Mouse (Mus musculus): ENCODE measurements around the gene Poc1a. TPM values are rescaled to one million over a fixed set of nuclear protein-coding genes. Genes with fewer than 3 reads are reported as not detected.

The Poc1a gene
- total and polyA plus RNA-seq, 2 experiments from 2014 or later: 9.8 to 10.8 TPM

GRCm38 (mm10) chr9:106339173-106339558 lies 58.3 kb downstream of the Poc1a start:
- ATAC-seq: 0 out of 2 replicates have a peak, but pooled peaks have one; percentile 41
- WGBS: 50% methylated on average over 6 of the region's 6 CpGs
- H3K9ac ChIP-seq (replicated peaks; ENCODE audit: low read length): no peak overlapping the region

GRCm38 (mm10) chr9:106339730-106340129 lies 58.9 kb downstream of the Poc1a start:
- TF ChIP-seq CTCF (IDR thresholded peaks at IDR 0.05; ENCODE audit: low read depth): no peak
- Histone ChIP-seq H3K36me3 (ENCODE audit: insufficient read depth, low read length) (no peaks in the 10 kb centered on the region), H3K4me2 (ENCODE audit: low read depth, low read length) (no peak overlapping the region), H3K27ac (no peak overlapping the region), H3K27me3 (ENCODE audit: insufficient read depth, low read length) (no peaks in the 10 kb centered on the region), H3K9me3 (ENCODE audit: low read length) (no peaks in the 10 kb centered on the region), H3K4me1 (ENCODE audit: insufficient read depth, low read length) (peaks cover 13% of the 10 kb centered on the region), H3K9ac (replicated peaks; ENCODE audit: low read length) (no peak overlapping the region), H3K4me3 (ENCODE audit: low read length) (no peak overlapping the region)
- no peak for DNase-seq (ENCODE audit: low spot score)
- ATAC-seq: no peak
- WGBS: 92% methylated on average over 4 of the region's 4 CpGs

More at GRCm38 (mm10) chr9:106339173-106339558, 58.3 kb downstream of the Poc1a start:
- Histone ChIP-seq H3K27me3 (ENCODE audit: insufficient read depth, low read length) (no peaks in the 10 kb centered on the region), H3K36me3 (ENCODE audit: insufficient read depth, low read length) (no peaks in the 10 kb centered on the region), H3K4me2 (ENCODE audit: low read depth, low read length) (no peak overlapping the region), H3K4me3 (ENCODE audit: low read length) (no peak overlapping the region), H3K9me3 (ENCODE audit: low read length) (no peaks in the 10 kb centered on the region), H3K27ac (peak overlapping the region; percentile 56; the same call in 1 of the 2 replicates), H3K4me1 (ENCODE audit: insufficient read depth, low read length) (peaks cover 13% of the 10 kb centered on the region)
- no peak for DNase-seq (ENCODE audit: low spot score)
- TF ChIP-seq CTCF (IDR thresholded peaks at IDR 0.05; ENCODE audit: low read depth): no peak

GRCm38 (mm10) chr9:106340501-106341312 lies 59.8 kb downstream of the Poc1a start:
- H3K4me3 ChIP-seq (ENCODE audit: low read length): no peak overlapping the region
- no peak overlapping the region for H3K9ac ChIP-seq (replicated peaks; ENCODE audit: low read length)
- DNase-seq (ENCODE audit: low spot score) (no peak), ATAC-seq (no peak)
- H3K9me3 ChIP-seq (ENCODE audit: low read length): no peaks in the 10 kb centered on the region
- no peak for TF ChIP-seq CTCF (IDR thresholded peaks at IDR 0.05; ENCODE audit: low read depth)
- 82% methylated on average over 13 of the region's 13 CpGs for WGBS
- no peak overlapping the region for H3K4me2 ChIP-seq (ENCODE audit: low read depth, low read length)
- peaks cover 13% of the 10 kb centered on the region for H3K4me1 ChIP-seq (ENCODE audit: insufficient read depth, low read length)
- no peaks in the 10 kb centered on the region for H3K36me3 ChIP-seq (ENCODE audit: insufficient read depth, low read length)
- no peak overlapping the region for H3K27ac ChIP-seq
- no peaks in the 10 kb centered on the region for H3K27me3 ChIP-seq (ENCODE audit: insufficient read depth, low read length)

- Histone ChIP-seq H3K4me1 (ENCODE audit: insufficient read depth, low read length) (peaks cover 13% of the 10 kb centered on the region), H3K27me3 (ENCODE audit: insufficient read depth, low read length) (no peaks in the 10 kb centered on the region), H3K27ac (no peak overlapping the region), H3K9me3 (ENCODE audit: low read length) (no peaks in the 10 kb centered on the region), H3K9ac (replicated peaks; ENCODE audit: low read length) (no peak overlapping the region), H3K36me3 (ENCODE audit: insufficient read depth, low read length) (no peaks in the 10 kb centered on the region), H3K4me2 (ENCODE audit: low read depth, low read length) (no peak overlapping the region), H3K4me3 (ENCODE audit: low read length) (no peak overlapping the region)
- no peak for ATAC-seq
- no peak for TF ChIP-seq CTCF (IDR thresholded peaks at IDR 0.05; ENCODE audit: low read depth)
- 81% methylated on average over 3 of the region's 3 CpGs for WGBS
- DNase-seq (ENCODE audit: low spot score): no peak
Measured at GRCm38 (mm10) chr9:106341313-106341686, 60.4 kb downstream of the Poc1a start.

GRCm38 (mm10) chr9:106342573-106342972 lies 61.7 kb downstream of the Poc1a start:
- Histone ChIP-seq H3K9ac (replicated peaks; ENCODE audit: low read length) (no peak overlapping the region), H3K4me2 (ENCODE audit: low read depth, low read length) (no peak overlapping the region), H3K4me3 (ENCODE audit: low read length) (no peak overlapping the region), H3K27ac (no peak overlapping the region), H3K36me3 (ENCODE audit: insufficient read depth, low read length) (no peaks in the 10 kb centered on the region), H3K9me3 (ENCODE audit: low read length) (no peaks in the 10 kb centered on the region), H3K27me3 (ENCODE audit: insufficient read depth, low read length) (no peaks in the 10 kb centered on the region), H3K4me1 (ENCODE audit: insufficient read depth, low read length) (peaks cover 13% of the 10 kb centered on the region)
- ATAC-seq: no peak
- TF ChIP-seq CTCF (IDR thresholded peaks at IDR 0.05; ENCODE audit: low read depth): no peak
- WGBS: 86% methylated on average over 9 of the region's 9 CpGs
- DNase-seq (ENCODE audit: low spot score): no peak

- 0 out of 2 replicates have a peak overlapping the region, but pooled peaks have one; percentile 1 for H3K9ac ChIP-seq (replicated peaks; ENCODE audit: low read length)
- H3K4me2 ChIP-seq (ENCODE audit: low read depth, low read length): no peak overlapping the region
- no peaks in the 10 kb centered on the region for H3K4me1 ChIP-seq (ENCODE audit: insufficient read depth, low read length)
- WGBS: 51% methylated on average over 6 of the region's 6 CpGs
- no peak overlapping the region for H3K27ac ChIP-seq
- no peaks in the 10 kb centered on the region for H3K9me3 ChIP-seq (ENCODE audit: low read length)
- DNase-seq (ENCODE audit: low spot score) (peak; percentile 53), ATAC-seq (peak; percentile 45; the same call in 1 of the 2 replicates)
- no peak for TF ChIP-seq CTCF (IDR thresholded peaks at IDR 0.05; ENCODE audit: low read depth)
- no peaks in the 10 kb centered on the region for H3K27me3 ChIP-seq (ENCODE audit: insufficient read depth, low read length)
- no peak overlapping the region for H3K4me3 ChIP-seq (ENCODE audit: low read length)
- no peaks in the 10 kb centered on the region for H3K36me3 ChIP-seq (ENCODE audit: insufficient read depth, low read length)
Measured at GRCm38 (mm10) chr9:106345167-106345566, 64.3 kb downstream of the Poc1a start.

GRCm38 (mm10) chr9:106345630-106346029 lies 64.8 kb downstream of the Poc1a start:
- WGBS: 62% methylated on average over 6 of the region's 6 CpGs
- ATAC-seq (no peak), DNase-seq (ENCODE audit: low spot score) (no peak)
- H3K9ac ChIP-seq (replicated peaks; ENCODE audit: low read length): no peak overlapping the region
- H3K27me3 ChIP-seq (ENCODE audit: insufficient read depth, low read length): no peaks in the 10 kb centered on the region
- no peaks in the 10 kb centered on the region for H3K4me1 ChIP-seq (ENCODE audit: insufficient read depth, low read length)
- H3K4me3 ChIP-seq (ENCODE audit: low read length): no peak overlapping the region
- no peak for TF ChIP-seq CTCF (IDR thresholded peaks at IDR 0.05; ENCODE audit: low read depth)
- H3K4me2 ChIP-seq (ENCODE audit: low read depth, low read length): no peak overlapping the region
- no peaks in the 10 kb centered on the region for H3K36me3 ChIP-seq (ENCODE audit: insufficient read depth, low read length)
- H3K27ac ChIP-seq: no peak overlapping the region
- no peaks in the 10 kb centered on the region for H3K9me3 ChIP-seq (ENCODE audit: low read length)
